Mouse (Mus musculus) thymus, adult 18-20 months (tissue): ENCODE measurements at regions not wholly inside any gene's neighbourhood (a gene's known extent, or its start where the extent isn't known, plus 50 kb on each side); places are given as distances from the start of the nearest gene placed in this dataset.

Experiments used
- DNase-seq, 2 experiments: peaks; one replicate each; pipeline ENCODE4 v3.0.0; 2022; ENCODE audit warnings: mixed read lengths in 2 of 2

- no peak for DNase-seq
Observed at GRCm38 (mm10) chr5:119312808-119313207, 357.7 kb upstream of the Tbx3 start.

GRCm38 (mm10) chr5:119315149-119315548 is 355.3 kb upstream of the Tbx3 start:
- no peak for DNase-seq

- no peak for DNase-seq
Observed at GRCm38 (mm10) chr5:119317617-119318016, 352.9 kb upstream of the Tbx3 start.

- DNase-seq, result no peak
Observed at GRCm38 (mm10) chr5:119321368-119322144, 348.9 kb upstream of the Tbx3 start.

- no peak for DNase-seq
Observed at GRCm38 (mm10) chr5:119322411-119322810, 348.1 kb upstream of the Tbx3 start.

GRCm38 (mm10) chr5:119325681-119326255 is 344.7 kb upstream of the Tbx3 start:
- DNase-seq, result no peak

GRCm38 (mm10) chr5:119326895-119327294 is 343.6 kb upstream of the Tbx3 start:
- no peak for DNase-seq

GRCm38 (mm10) chr5:119328971-119329370 is 341.5 kb upstream of the Tbx3 start:
- no peak for DNase-seq

- DNase-seq, result no peak
Observed at GRCm38 (mm10) chr5:119329371-119329770, 341.1 kb upstream of the Tbx3 start.

GRCm38 (mm10) chr5:119329860-119330259 is 340.6 kb upstream of the Tbx3 start:
- DNase-seq, result no peak

GRCm38 (mm10) chr5:119331461-119331860 is 339.0 kb upstream of the Tbx3 start:
- DNase-seq, result no peak

- DNase-seq, result no peak
Observed at GRCm38 (mm10) chr5:119332621-119333020, 337.8 kb upstream of the Tbx3 start.

GRCm38 (mm10) chr5:119335211-119335610 is 335.3 kb upstream of the Tbx3 start:
- DNase-seq, result no peak

- no peak for DNase-seq
Observed at GRCm38 (mm10) chr5:119335979-119336378, 334.5 kb upstream of the Tbx3 start.

GRCm38 (mm10) chr5:119337739-119338138 is 332.7 kb upstream of the Tbx3 start:
- DNase-seq, result no peak

- no peak for DNase-seq
Observed at GRCm38 (mm10) chr5:119338711-119339110, 331.8 kb upstream of the Tbx3 start.

- DNase-seq, result peak in 1 of 2 experiments; percentile 42
Observed at GRCm38 (mm10) chr5:119348303-119348702, 322.2 kb upstream of the Tbx3 start.

- DNase-seq, result peak in 1 of 2 experiments; percentile 12
Observed at GRCm38 (mm10) chr5:119349395-119349794, 321.1 kb upstream of the Tbx3 start.

GRCm38 (mm10) chr5:119350325-119350915 is 320.0 kb upstream of the Tbx3 start:
- DNase-seq, result peak in 1 of 2 experiments; percentile 11

GRCm38 (mm10) chr5:119355471-119355870 is 315.0 kb upstream of the Tbx3 start:
- no peak for DNase-seq

GRCm38 (mm10) chr5:119356051-119356450 is 314.4 kb upstream of the Tbx3 start:
- DNase-seq, result no peak

GRCm38 (mm10) chr5:119359709-119360108 is 310.8 kb upstream of the Tbx3 start:
- peak in 1 of 2 experiments; percentile 25 for DNase-seq

GRCm38 (mm10) chr5:119360351-119360750 is 310.1 kb upstream of the Tbx3 start:
- no peak for DNase-seq

- DNase-seq, result no peak
Observed at GRCm38 (mm10) chr5:119361406-119362044, 308.9 kb upstream of the Tbx3 start.
